In the genomic region with DNA sequence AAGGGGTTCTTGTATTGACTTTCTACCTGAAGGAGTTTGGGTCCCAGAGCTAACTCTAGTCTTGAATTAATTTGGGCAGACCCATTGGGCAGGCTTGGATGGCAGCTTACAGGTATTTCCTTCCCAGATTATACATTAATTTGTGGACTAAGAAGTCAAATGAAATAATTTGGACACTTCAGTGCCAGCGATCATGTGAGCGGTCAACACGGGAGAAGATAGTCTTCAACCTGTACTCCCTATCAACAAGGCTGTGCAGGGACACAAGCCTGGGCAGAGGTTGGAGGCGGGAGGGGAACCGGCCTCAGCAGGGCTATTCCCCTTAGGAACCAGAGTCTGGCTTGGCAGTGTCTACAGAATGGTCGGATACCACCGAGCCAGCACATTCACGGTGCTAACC, we compare ENCODE assay signal across 24 mouse cellular contexts.
"Had no signal": no experiment of that assay in that cellular context is flagged by ENCODE, and none has a peak within 500 bp of the region (broad histone marks: within the 10 kb centered on the region; RNA-seq: fewer than 3 reads in every experiment).

No protein-coding gene starts in this region.

- H3K27ac ChIP-seq: heart, adult 2 months; heart, embryonic 13.5 days; heart, embryonic 15.5 days; hindbrain, embryonic 13.5 days; hindbrain, embryonic 15.5 days; hindbrain, postnatal 0 days; kidney, postnatal 0 days; limb, embryonic 13.5 days; limb, embryonic 15.5 days; liver, embryonic 12.5 days; liver, embryonic 14.5 days had no signal

- H3K4me1 ChIP-seq: liver, embryonic 12.5 days had no signal

- ATAC-seq: forebrain, postnatal 0 days; hindbrain, postnatal 0 days; intestine, embryonic 16.5 days; liver, embryonic 12.5 days had no signal

- H3K4me2 ChIP-seq: heart, embryonic 11.5 days; heart, embryonic 13.5 days; heart, embryonic 15.5 days; hindbrain, embryonic 13.5 days; hindbrain, embryonic 15.5 days; limb, embryonic 13.5 days; limb, embryonic 15.5 days; liver, embryonic 12.5 days had no signal

- H3K9ac ChIP-seq: forebrain, postnatal 0 days; heart, embryonic 13.5 days; heart, embryonic 15.5 days; hindbrain, embryonic 13.5 days; hindbrain, embryonic 15.5 days; limb, embryonic 13.5 days; limb, embryonic 15.5 days; liver, embryonic 12.5 days; liver, embryonic 14.5 days had no signal

- H3K36me3 ChIP-seq: heart, embryonic 13.5 days; heart, embryonic 15.5 days; hindbrain, embryonic 13.5 days; hindbrain, embryonic 15.5 days; limb, embryonic 13.5 days; limb, embryonic 15.5 days; liver, embryonic 12.5 days had no signal

- H3K9me3 ChIP-seq: heart, embryonic 13.5 days; heart, embryonic 15.5 days; hindbrain, embryonic 13.5 days; hindbrain, embryonic 15.5 days; limb, embryonic 13.5 days; limb, embryonic 15.5 days; liver, embryonic 12.5 days had no signal

- DNase-seq: forebrain, postnatal 0 days; gastrocnemius, postnatal 14 days; gastrocnemius, postnatal 36 days; heart, adult 11 months; heart, adult 2 months; heart, postnatal 14 days; heart, postnatal 36 days; kidney, postnatal 14 days; layer of hippocampus, adult 9-11 months; layer of hippocampus, postnatal 36 days; left cerebral cortex, postnatal 4 days; lung, adult 18-20 months had no signal

- H3K4me3 ChIP-seq: heart, adult 2 months; heart, embryonic 13.5 days; heart, embryonic 15.5 days; hindbrain, embryonic 13.5 days; hindbrain, embryonic 15.5 days; limb, embryonic 13.5 days; limb, embryonic 15.5 days; liver, embryonic 12.5 days had no signal

- H3K27me3 ChIP-seq: heart, embryonic 13.5 days; heart, embryonic 15.5 days; hindbrain, embryonic 13.5 days; hindbrain, embryonic 15.5 days; limb, embryonic 13.5 days; limb, embryonic 15.5 days; liver, embryonic 12.5 days had no signal
